Mouse (Mus musculus) regulatory T cell (primary cell): ENCODE data around the gene Fkbp4.

ENCODE experiments used
- in situ Hi-C: fragments of 300-600 bp; cut with MboI, MseI; formaldehyde crosslinking; loops from one replicate; pipeline ENCODE4 v1.15.1; 2025; ENCODE audit warnings: high pct_unique_total_duplicates

The Fkbp4 gene

GRCm38 (mm10) chr6:128437288-128437687, 1.2 kb downstream of the Fkbp4 start:
- in situ Hi-C loops = no loop called here

DNA sequence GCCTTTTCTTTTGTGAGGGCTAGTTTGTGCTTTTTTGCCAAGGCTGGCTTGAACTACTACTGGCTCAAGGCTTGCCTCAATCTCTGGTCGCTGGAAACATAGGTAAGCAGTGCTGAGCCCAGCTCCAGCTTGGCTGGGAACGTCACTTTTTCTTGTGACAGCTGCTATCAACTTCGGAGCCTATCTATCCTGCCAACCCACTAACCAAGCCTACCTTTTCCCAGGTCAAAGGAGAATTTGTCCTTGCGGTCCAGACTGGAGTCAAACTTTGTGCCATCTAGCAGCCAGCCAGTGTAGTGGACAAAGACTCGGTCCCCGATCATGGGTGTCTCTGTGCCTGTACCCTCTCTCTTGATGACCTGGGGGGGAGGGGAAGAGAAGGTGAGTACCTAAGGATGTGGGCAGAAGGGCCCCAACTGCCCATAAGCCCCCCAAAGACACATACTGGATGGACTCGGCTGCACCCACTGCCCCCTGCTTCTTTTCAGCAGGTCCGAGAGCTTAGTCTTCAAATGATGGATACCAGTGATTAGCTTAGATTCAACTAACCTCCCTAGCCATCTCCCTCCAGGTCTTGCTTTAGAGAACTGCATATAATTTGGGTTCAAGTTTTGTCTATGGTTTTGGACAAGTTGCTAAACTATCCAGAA, 2.0 kb downstream of the Fkbp4 start:
- in situ Hi-C loops = no loop called here

- in situ Hi-C loops = no loop called here
Measured at GRCm38 (mm10) chr6:128435474-128435873, 3.0 kb downstream of the Fkbp4 start.

GRCm38 (mm10) chr6:128433566-128433965, 4.9 kb downstream of the Fkbp4 start:
- in situ Hi-C loops = no loop called here

DNA sequence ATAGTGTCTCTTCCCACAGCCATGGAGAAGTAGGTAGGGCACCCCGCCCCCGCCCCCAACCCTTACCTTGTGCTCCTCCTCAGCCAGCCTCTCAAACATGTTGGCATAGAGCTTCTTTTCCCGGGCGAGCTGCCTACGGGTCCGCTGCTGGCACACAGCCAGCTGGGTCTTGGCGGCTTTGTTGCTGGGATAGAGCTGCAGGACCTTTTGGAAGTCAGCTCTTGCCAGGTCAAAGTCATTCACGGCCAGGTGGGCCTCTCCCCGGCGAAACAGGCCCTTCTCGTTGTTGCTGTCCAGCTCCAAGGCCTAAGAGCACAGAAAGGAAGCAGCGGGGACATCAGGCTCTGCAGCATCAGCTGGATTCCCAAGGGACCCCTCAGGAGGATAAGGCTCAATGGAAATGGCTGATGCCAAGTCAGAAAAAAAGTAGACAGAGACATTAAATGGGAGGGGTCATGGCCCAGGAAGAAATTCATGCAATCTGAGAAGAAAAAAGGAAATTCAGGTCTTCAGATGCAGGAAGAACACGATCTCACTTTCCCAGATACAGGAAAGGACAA, 6.0 kb downstream of the Fkbp4 start:
- in situ Hi-C loops = no loop called here

- in situ Hi-C loops = no loop called here
Measured at GRCm38 (mm10) chr6:128429826-128430225, 8.7 kb downstream of the Fkbp4 start.

DNA sequence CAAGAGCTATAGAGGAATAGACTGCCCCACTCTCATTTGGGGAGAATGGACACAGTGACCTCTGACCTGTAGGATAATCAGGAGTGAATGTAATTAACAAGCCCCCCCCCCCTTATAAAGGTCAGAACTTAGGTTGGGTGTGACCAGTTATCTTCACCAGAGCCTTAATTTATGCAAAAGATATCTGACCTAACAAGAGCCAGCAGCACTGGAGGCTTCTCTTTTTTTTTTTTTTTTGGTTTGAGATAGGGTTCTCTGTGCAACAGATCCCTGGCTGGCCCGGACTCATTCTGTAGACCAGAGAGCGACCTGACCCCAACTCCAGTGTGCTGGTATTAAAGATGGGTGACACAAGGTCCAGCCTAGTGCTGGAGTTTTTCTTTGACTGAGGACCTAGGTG, 9.2 kb downstream of the Fkbp4 start:
- in situ Hi-C loops = no loop called here

- in situ Hi-C loops = no loop called here
Measured at GRCm38 (mm10) chr6:128427571-128427970, 10.9 kb downstream of the Fkbp4 start.

GRCm38 (mm10) chr6:128425046-128425445, 13.4 kb downstream of the Fkbp4 start:
- in situ Hi-C loops = no loop called here

- in situ Hi-C loops = no loop called here
Measured at GRCm38 (mm10) chr6:128424269-128425019, 14.0 kb downstream of the Fkbp4 start, which contains the start of gene Itfg2. Gene Itfg2 (minus strand): TSS chr6:128424931.

DNA sequence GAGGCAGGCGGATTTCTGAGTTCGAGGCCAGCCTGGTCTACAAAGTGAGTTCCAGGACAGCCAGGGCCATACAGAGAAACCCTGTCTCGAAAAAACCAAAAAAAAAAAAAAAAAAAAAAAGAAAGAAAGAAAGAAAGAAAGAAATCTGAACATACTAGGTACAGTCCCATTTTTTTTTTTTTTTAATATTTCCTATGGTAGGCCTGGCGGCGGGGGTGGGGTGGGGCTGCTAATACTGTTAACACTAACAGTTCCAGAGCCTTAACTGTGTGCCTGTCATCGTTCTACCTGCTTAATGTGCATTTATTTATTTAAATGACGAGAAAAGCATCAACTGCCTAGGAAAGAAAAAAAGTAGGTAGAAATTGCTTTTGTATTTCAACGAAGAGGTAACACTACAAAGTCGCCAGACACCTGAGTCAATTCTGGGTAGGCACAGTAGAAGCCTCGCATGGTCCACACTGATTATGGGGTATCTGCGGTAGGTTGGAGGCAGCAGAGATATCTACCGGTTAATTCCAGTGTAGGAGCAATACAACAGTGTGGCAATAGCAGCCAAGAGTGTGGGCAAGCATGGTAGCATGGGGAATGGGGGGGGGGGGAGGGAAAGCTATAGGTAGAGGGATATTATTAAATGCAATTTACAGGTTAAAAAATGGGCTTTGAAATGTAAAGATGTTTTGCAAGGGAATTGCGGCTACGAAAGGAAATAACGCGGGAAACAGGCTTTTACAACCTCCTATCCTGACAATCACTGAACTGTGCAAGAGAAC, 14.8 kb downstream of the Fkbp4 start:
- in situ Hi-C loops = no loop called here

DNA sequence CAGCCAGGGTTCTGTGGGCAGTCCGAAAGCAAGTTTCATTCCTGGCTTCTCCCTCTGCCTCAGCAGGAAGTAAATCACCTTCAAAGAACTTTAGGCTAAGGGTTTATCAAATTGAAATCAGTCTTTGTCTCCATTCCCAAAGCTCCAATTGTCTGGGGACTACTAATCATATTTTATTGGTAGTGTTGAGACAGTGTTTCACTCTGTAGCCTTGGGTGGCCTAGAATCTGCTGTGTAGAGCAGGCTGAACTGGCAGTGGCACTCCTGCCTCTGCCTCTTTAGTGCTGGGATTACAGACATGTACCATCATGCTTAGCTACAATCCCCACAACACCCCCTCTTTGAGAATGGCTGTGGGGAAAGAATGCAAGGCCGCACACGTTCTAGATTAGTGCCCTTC, 17.0 kb downstream of the Fkbp4 start:
- in situ Hi-C loops = no loop called here

DNA sequence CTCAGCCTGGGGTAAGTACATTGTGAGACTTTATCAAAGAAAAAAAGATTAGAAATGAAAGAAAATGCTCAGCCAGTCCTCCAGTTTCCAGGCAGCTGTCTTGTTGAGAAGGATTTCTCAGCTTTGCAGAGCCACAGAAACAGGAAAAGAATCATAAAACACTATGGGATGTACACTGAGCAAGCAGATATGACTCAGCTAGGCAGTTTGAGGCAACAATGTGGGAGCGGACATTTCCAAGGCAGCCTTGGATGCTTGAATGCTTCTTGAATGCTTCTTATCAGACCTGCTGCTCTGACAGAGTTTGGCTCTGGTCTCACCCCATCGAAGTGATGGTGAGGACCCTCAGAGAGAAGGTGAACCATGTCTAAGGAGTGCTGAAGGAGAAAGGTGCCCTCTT, 17.4 kb downstream of the Fkbp4 start:
- in situ Hi-C loops = no loop called here

DNA sequence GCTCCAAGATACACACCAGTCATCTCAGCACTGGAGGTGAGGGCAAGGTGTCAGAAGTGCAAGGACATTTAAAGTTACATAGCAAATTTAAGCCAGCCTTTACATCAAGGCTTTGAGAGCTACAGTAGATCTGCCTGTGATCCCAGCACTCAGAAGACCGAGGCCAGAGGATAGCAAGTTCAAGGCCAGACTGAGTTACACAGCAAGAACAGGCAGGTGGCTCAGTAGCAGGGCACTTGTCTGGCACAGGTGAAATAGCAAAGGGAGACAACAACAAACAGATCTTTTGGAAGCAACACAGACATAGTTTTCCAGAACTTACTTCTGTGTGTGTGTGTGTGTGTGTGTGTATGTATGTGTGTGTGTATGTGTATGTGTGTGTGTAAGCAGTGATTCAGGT, 20.4 kb downstream of the Fkbp4 start:
- in situ Hi-C loops = no loop called here

- in situ Hi-C loops = no loop called here
Measured at GRCm38 (mm10) chr6:128416169-128416568, 22.3 kb downstream of the Fkbp4 start.

DNA sequence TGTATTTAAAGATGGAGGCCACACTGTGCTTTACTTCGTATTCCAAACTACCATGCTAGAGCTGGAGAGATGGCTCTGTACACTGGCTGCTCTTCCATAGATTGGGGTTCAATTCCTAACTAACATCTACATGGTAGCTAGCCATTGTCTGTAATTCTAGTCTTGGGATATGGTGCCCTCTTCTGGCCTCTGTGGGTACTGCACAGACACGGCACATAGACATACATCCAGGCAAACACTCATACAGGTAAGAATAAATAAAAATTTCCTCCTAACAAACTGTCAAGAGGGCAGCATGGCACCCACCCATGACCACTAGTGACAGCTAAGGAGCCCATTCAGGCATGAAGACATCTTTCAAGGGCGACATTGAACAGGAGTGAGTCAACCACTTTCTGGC, 27.4 kb downstream of the Fkbp4 start:
- in situ Hi-C loops = loop anchor here (5.0 kb wide), 1 partner anchor 49 kb away; the partner anchor contains the start of genes Foxm1 and Rhno1

DNA sequence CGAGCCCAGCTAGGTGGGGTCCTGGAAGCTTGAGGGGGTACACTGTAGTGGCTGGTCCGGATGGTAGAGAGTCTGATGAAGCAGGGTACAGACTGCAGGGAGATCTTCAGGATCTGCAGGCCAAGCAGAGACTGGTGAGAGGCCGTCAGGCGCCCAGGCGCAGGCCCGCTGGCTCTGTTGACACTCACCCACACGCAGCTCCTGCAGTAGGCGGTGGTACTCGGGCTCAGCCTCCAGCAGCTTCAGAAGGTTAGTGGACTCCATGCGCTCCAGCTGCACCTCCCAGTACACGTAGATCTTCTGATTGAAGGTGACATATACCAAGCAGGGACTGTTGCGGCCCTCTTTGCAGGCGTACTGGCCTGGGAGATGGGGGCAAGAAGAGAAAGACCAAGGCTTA, 28.2 kb downstream of the Fkbp4 start:
- in situ Hi-C loops = loop anchor here (5.0 kb wide), 1 partner anchor 48 kb away; the partner anchor contains the start of genes Foxm1 and Rhno1

DNA sequence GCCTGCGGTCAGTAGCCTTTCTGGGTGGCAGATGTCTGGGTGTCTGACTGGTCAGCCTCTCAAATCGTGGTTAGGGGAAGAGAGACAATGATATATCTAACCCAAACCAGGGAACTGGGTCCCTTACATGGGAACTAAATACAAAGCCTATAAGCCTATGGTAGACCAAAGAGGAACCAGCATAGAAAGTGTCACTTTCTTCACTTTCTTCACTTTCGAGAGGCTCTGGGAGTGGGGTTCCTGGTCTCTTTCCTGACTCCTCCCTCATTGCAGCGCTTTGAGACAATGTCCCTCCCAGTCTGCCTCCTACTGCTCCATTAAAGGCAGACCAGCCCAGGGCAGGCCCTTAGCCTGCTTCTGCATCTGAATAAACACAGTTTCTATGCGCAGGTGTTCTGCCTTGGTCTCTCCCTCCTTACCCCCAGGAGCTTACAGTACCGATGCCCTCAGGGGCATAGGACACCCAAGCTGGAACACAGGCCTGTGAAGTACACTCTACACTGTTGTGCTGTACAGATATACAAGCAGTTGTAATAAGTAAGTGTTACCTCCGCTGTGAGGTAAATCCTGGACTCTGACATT, 29.8 kb downstream of the Fkbp4 start:
- in situ Hi-C loops = no loop called here

- in situ Hi-C loops = no loop called here
Measured at GRCm38 (mm10) chr6:128404708-128405107, 33.8 kb downstream of the Fkbp4 start.

- in situ Hi-C loops = no loop called here
Measured at GRCm38 (mm10) chr6:128399421-128400185, 38.9 kb downstream of the Fkbp4 start.

DNA sequence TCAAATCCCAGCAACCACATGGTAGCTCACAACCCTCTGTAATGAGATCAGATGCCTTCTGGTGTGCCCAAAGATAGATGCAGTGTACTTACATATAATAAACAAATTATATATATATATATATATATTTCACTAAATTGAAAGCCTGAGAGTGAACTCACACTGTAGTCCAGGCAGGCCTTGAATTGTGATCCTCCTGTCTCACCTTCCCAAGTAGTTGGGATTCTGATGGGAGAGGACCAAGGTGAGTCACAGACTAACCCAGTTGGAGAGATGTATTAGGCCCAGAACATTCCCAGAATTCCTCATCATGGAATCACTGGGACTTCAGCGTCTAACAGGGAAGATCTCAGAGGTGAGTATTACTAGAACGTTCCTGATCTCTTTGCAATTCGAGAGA, 39.5 kb downstream of the Fkbp4 start, which contains the start of gene Nrip2:
TSS of gene Nrip2 (plus strand) at position 301 of the 400 bp plus-strand sequence.
- in situ Hi-C loops = no loop called here
